Mouse (Mus musculus) spleen, adult 2 months (tissue): ENCODE measurements around the gene Kntc1.

Experiments used
- CTCF ChIP-seq: fragments of 200-500 bp; IDR thresholded peaks from 2 replicates; pipeline ENCODE4 v1.5.1; 2011; ENCODE audit warnings: mild to moderate bottlenecking, inconsistent platforms; ENCODE audit not compliant: insufficient read depth, insufficient read length, insufficient replicate concordance; ENCODE audit errors: extremely low read depth
- POLR2A ChIP-seq: fragments of 200-500 bp; IDR thresholded peaks from 2 replicates; pipeline ENCODE4 v1.6.1; 2011; ENCODE audit warnings: low read depth, low read length, inconsistent platforms

- TF ChIP-seq CTCF = no peak
- TF ChIP-seq POLR2A = no peak
These were observed 35.7 kb upstream of the Kntc1 start for GRCm38 (mm10) chr5:123713782-123714181.
